Mouse (Mus musculus): ENCODE results near the gene Mcu.

Mcu gene

DNA sequence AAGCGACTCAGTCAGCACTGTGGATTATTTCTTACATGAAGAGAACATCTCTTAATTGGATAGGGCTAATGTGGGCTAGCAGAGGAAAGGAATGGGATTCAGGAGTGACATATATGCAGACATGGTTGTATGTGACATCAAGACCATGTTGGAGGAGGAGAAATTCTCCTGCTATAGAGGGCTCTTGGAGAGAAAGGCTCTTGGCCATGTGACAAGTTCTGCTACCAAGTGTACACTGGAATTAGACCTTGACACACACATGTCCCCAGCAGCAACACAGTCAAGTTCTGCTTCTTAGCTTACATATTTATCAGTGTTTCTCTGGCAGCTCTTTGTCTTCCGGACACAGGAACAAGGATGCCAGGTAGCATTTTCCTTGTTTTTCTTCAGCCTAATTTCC, 129.1 kb downstream of the Mcu start:
- no peak for DNase-seq

DNA sequence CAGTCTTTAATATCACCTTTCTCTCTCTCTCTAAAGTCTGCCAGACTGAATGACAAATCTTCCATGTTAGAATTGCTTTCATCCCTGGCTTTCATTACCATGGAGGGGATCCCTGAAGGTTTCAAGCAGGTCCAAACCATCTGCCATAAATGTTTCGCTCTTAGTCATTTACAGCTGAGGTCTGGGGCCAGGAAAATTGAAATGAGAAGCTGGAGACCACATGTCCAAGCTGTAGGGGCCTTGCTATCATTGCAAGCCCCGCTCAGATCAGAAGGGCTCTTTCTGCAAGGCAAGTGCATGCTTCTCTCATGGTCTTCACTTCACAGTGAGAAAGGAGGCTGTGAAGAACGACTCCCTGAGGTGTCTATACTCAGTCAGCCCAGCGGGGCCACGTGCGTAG, 132.2 kb downstream of the Mcu start:
- no peak for DNase-seq

DNA sequence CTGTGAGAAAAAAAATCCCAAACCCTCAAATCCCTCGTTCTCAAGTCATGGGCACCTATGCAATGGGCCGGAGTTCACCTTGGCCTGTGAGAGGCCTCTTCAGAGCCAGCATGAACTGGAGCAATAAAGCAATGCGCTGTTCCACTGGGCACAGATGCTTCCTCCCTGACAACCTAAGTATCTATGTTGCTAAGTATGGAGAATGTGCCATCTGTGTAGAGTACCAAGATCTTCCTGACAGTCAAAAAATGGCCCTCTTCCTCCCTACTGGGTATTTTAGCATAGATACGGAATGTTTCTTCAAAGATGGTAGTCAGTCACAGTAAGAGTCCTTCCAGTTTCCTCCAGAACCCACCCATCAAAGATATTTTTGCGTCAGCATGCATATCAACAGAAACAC, 135.1 kb downstream of the Mcu start:
- DNase-seq = no peak

GRCm38 (mm10) chr10:59470451-59470850, 146.0 kb downstream of the Mcu start:
- no peak for DNase-seq

GRCm38 (mm10) chr10:59467297-59467696, 149.2 kb downstream of the Mcu start:
- DNase-seq = no peak

- no peak for DNase-seq
These were observed 149.9 kb downstream of the Mcu start for GRCm38 (mm10) chr10:59466626-59467025.

GRCm38 (mm10) chr10:59465546-59465945, 150.9 kb downstream of the Mcu start:
- DNase-seq = no peak

GRCm38 (mm10) chr10:59462307-59462706, 154.2 kb downstream of the Mcu start:
- no peak for DNase-seq

DNA sequence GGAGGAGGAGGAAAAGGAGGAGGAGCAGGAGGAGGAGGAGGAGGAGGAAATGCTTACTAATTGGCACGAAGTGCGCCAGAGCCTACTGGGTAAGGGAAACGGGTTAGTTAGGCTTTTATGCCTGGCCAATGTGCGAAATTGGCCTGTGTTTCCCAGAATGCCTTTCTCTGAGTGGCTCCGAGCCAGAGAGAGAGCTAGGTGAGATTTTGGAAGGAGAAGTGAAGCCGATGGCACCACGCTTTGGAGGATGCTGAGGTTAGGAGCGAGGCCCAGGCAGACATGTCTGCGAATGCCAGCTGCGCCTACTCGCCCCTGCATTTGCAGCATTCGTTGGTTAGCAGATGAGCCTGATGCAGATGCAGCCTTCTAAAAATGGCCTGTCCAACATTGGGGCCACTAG, 156.7 kb downstream of the Mcu start:
- peak; percentile 38 for DNase-seq

- no peak for DNase-seq
These were observed 161.9 kb downstream of the Mcu start for GRCm38 (mm10) chr10:59454631-59455030.

GRCm38 (mm10) chr10:59451839-59452238, 164.7 kb downstream of the Mcu start:
- no peak for DNase-seq

GRCm38 (mm10) chr10:59447546-59447945, 168.9 kb downstream of the Mcu start:
- peak; percentile 28 for DNase-seq

DNA sequence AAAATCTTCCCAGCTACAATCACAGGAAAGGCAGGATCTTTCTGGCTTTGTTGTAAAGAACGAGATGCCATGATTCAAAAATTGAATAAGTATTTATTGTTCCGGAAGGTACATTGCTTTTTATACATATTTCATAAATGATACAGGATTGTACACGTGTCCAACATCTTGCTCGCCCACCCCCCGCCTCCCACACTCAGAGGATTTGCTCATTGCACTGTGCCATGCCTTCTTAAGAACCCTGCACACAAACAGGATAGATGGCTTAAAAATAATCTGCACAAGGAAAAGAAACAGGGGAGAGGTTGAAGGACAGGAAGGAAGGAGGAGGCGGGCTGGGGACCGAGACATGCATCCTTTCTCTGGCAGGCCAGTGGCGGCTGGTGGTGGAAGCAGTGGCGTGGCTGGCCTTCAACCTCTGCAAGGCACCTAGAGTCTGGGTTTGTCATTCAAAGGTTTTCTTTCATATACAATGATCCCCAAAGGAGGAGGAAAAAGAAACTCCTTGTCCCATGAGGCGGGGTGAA, 169.5 kb downstream of the Mcu start:
- no peak for DNase-seq

DNA sequence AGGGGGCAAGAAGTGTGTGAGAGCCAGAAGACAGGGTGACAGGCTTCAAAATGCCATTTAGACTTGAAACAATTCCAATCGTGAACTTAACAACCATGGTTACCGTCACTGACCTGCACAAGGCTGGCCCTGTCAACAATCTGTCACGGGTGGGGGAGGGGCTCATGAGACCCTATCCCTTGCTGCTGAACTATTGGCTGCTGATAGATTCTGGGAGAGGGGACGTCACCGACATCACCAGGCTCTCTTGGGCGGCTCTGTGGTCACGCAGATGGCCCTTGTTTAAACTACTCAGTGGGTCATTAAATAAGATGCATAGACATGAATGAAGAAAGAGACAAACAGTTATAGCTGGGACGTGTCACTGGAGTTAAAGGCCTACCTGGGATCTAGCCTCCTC, 171.9 kb downstream of the Mcu start:
- DNase-seq = no peak

- DNase-seq = no peak
These were observed 172.4 kb downstream of the Mcu start for GRCm38 (mm10) chr10:59444106-59444505.

GRCm38 (mm10) chr10:59443212-59443611, 173.3 kb downstream of the Mcu start:
- no peak for DNase-seq

GRCm38 (mm10) chr10:59441735-59442134, 174.8 kb downstream of the Mcu start, which contains the start of gene Oit3:
Gene Oit3, minus strand, starts transcription at chr10:59441778.
- no peak for DNase-seq

DNA sequence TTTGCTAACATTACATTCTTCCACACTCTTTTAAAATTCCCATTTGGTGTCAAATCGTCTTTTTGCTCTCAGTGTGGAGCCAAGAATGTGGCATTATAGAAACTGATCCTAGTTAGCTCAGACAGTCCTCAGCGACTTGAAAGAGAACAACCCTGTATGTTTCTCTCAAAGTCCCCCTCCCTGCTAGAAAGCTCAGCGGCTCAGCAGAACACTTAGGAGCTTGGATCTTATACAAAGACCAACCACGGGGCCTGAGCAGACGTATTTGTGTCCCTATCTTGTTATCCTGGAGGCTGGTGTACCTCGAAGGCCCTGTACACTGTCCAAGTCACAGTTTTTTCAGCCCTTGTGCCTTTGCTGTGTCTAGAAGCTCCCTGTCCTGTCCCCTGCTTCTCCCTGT, 176.3 kb downstream of the Mcu start:
- DNase-seq = no peak

DNA sequence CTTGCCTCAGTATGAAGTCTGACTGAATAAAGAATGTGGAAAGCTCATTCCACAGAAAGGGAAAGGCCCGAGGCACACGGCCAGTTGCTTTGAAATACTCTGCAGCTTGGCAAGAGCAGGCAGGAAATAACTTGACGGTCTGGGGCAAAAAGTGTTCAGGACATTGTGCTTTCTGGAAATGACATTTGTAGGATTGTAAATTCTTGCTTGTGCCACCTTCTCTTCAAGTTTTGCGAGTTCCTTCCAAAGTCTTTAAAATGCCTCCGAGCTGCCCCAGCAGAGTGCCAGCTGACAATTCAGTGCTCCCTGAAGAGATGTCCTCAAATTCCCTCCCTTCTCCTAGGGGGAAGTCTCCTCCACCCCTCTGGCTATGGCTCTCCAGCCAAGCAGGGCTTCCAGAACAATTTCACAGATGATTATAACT, 177.0 kb downstream of the Mcu start:
- no peak for DNase-seq

DNA sequence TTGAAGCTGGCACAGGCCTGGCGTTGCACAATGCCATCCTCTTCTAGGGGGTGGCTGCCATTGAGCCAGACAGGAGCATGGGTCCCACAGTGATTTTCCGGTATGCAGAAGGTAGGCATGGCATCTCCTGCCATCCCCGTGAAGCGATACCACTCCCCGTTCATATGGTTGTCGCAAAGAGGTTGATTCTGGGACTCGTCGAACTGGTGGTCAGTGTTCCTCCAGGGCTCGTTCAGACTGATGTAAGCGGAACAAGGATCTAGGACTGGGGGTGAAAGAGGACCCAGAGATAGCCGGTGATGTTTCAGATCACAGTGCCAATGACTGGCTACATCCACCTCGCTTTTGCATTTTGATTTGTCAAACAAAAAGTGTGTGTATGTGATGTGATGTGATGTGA, 177.8 kb downstream of the Mcu start:
- no peak for DNase-seq

DNA sequence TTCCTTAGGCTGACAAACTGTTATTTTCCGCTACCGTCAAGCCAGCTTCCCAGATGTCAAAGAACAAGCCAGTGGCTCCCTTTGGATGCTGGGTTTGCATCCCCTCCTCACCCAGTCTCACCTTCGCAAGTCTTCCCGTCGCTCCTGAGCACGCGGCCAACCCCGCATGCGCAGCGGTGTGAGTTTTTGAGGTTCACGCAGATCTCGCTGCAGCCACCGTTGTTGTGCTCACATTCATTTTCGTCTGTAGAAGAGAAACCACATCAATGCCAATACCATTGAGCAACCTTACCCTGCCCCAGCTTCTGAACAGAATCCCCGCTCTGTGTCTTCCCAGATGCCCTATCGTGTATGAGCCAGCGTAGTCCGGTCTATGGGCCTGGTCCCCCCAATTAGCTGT, 180.7 kb downstream of the Mcu start:
- DNase-seq = no peak

DNA sequence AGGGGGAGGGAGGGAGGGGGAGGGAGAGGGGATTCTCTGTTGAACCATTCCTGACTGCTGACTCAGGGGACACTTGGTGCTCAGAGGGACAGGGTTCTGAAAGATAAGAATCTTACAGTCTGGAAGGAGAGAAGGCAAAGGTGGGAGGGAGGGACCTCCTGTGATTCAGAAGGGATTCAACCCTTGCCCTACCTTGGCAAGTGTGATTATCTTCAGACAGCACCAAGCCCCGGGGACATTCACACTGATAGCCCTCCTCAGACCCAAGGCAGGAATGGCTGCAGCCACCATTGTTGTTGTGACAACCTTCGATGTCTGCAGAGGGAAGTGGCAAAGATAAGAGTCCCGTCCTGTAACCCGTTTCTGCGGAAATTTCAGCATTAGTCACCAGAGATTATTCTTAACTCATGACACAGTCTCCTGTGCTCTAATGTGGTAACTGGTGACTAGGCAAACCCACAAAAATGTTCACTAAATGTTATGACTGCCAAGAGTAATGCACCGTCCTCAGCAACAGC, 185.7 kb downstream of the Mcu start:
- no peak for DNase-seq

GRCm38 (mm10) chr10:59429448-59430135, 186.9 kb downstream of the Mcu start:
- DNase-seq = no peak

- no peak for DNase-seq
These were observed 190.1 kb downstream of the Mcu start for GRCm38 (mm10) chr10:59426371-59426770.

- DNase-seq = no peak
These were observed 191.1 kb downstream of the Mcu start for GRCm38 (mm10) chr10:59425369-59425768.
